Mouse (Mus musculus) megakaryocyte, adult 5-6 weeks (primary cell): ENCODE measurements at regions not wholly inside any gene's neighbourhood (a gene's known extent, or its start where the extent isn't known, plus 50 kb on each side); places are given as distances from the start of the nearest gene placed in this dataset.

Experiments used
- ATAC-seq: 2 replicates; pipeline ENCODE4 v1.8.0; 2016; ENCODE audit warnings: mild to moderate bottlenecking, inconsistent platforms; ENCODE audit not compliant: poor library complexity, severe bottlenecking

GRCm38 (mm10) chr5:91307031-91307430 lies 95.8 kb downstream of the Btc start:
- no peak for ATAC-seq
